Mouse (Mus musculus) gastrocnemius, postnatal 14 days (tissue): ENCODE measurements around the gene Zbtb20. TPM values are rescaled to one million over a fixed set of nuclear protein-coding genes. Genes with fewer than 3 reads are reported as not detected.

Experiments
- DNase-seq: peaks from one replicate; pipeline ENCODE4 v3.0.0; 2021; ENCODE audit warnings: mixed read lengths
- intact Hi-C: fragments of 180-260 bp; cut with DNase I; formaldehyde crosslinking; loops from one replicate; pipeline ENCODE4 v1.15.1; 2025; ENCODE audit warnings: low total_unique reads
- total RNA-seq, 2 experiments: library from RNA; stranded (reverse); gene quantifications; 2 replicates each; pipeline ENCODE4 v1.2.3; 2021

The Zbtb20 gene
- total RNA-seq, 2 experiments from 2014 or later: 103 to 113 TPM

- no peak for DNase-seq
- intact Hi-C loops: no loop called here
These were observed 586.2 kb downstream of the Zbtb20 start for GRCm38 (mm10) chr16:43461745-43462378.

DNA sequence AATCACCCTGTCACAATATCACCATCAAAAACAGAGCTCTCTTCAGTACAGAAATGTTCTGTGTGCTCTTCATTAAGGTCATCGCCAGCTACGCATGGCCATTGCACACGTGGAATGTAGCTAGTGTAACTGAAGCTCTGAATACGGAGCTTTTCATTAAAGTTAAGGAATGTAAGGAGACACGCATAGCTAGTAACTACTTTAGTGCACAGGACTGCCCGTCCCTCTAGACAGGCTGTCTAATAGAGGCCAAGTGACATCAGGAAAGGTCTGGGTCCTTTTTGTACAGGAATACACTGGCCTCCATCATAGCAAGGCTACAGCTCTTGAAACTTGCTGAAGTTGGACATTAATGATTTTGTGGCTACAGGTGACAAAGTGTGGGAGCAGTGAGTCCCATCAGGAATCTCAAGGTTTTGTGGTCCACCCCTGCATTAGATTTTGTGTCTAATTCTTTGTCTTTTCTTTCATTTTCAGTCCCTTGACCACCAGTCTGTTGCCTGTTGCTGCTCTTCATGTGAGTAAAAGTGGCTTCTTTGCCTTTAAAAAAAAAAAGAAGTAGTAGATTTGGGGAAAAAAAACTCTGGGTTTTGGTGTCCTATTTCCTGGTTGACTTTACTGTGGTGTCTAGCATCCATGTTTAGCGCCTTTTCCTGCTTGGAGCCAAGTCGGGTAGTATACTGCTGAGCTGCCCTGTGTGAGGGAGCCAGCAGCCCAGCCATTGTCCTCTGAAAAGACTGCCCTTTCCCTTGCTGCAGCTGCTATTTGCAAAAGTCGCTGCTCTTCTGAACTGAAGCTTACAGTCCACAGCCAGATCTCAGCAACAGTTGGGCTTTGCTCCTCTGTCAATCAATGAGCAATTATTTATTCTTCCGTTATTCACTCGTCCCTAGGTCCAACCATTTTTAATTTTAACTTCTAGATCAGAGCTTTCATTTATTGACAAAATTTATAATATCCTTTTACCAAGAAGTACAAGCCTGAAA is 587.1 kb downstream of the Zbtb20 start:
- intact Hi-C loops: no loop called here
- DNase-seq: peak; percentile 47

DNA sequence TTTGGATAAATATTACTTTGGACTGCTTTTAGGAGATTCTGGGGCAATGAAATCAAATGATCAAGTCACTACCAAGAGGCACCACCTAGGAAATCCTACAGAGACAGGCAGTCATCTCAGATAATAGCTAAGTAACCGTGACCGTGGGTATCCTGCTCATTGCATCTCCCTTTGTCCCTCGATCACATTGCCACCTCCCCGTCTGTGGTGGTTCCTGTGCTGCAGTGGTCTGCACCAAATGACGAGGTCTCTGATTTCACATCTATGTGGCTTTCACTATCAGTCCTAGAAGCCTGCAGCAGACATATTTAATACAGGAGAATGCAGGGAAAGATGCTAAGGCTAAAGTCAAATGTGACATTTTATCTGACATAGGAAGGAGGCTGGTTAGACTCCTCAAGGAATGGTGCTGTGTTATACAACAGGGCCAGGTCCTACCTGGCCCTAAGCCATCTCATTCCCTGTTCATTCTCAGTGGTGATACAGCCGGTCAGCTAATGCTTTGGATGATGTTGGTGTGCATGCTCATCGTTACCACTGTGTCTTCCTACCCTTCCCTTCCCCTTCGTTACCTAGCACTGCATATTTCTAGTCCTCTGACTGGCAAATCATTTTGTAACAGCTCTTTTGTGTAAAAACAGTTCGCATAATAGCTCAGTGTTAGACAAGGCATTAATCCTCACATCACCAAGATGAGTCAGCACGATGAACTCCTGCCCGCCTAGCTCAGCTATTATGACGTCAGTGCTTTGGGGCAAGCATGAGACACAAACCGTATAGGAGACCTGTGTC is 588.2 kb downstream of the Zbtb20 start:
- intact Hi-C loops: no loop called here

DNA sequence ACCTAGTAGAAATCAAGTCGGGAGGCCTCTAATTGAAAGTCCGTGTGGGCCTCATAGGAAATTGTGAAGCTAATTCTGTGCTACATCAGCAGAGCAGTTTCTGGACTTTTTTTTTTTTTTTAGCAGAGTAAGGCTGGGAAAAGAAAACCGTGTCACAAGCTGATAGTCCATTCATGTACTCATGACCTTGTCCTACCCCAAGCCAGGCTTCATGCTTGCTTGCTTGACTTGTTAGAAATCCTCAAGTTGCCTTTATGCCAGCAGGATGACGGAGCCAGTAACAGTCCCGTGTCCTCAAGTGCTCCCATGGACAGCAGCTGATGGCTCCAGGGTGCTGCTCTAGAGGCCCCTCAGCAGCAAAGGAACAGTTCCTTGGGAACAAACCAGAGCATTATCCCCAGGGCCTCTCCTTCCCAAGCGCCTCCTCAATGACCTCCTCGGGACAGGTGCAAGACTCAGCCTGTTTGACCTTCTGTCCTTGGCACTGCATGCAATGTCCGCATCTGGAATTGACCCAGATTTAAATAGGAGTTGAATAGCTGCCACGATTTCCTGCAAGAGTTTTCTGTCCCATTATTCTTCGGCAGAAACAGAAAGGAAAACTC is 588.9 kb downstream of the Zbtb20 start:
- intact Hi-C loops: no loop called here
- peak; percentile 83 for DNase-seq

More for the DNA sequence above, 588.2 kb downstream of the Zbtb20 start:
- peak; percentile 27 for DNase-seq

- intact Hi-C loops: no loop called here
- no peak for DNase-seq
These were observed 589.7 kb downstream of the Zbtb20 start for GRCm38 (mm10) chr16:43465368-43465839.

DNA sequence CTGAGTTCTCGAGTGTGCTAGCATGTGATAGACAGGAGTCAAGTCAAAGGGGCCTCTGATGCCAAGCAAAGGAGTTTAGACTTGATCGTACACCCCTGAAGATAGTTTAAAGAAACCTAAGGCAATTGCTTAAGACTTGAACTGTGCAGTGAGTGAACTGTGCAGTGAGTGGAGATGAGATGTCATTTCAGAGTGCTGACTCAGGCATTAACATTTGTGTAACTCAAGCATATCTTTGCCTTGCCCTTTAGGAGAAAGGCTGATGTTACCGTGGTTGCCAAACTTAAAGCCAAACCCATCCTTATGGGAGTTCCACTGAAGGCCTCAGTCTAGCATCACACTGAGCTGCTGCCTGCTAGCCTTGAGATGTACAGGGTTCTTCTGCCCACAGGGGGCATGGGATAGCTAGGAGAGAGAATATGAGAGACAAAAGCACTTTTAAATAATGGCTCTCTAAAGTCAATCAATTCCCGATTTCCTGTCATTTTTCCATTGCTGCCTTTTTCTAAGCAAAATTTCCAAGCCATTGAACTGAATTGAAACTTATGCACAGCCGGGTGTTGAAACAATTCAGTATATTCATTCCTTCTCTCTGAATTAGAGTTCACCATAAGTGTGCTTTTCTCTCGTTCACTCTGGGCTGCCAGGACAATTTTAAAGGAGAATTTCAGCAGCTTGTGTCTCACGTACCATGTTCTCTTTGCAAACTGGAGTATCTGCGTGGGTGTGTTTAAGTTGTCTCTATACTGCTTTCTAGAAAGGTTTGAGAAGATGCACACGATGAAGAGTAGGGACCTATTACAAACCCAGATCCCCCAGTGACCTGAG is 590.5 kb downstream of the Zbtb20 start:
- DNase-seq: no peak
- intact Hi-C loops: no loop called here

DNA sequence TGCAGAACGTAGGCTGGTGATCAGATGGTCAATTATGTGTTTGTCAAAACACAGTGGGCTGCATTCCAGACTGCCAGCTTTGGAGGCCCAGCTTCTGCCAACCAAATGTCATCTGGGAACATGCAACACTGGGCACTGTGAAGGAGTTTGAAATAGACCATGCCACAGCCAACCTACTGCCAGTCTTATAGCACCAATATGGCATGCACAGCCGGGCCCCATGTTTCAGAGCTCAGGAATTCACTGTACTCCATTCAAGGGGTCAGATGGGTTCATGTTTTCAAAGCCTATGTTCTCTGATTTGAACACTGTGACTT is 591.0 kb downstream of the Zbtb20 start:
- DNase-seq: no peak
- intact Hi-C loops: no loop called here

DNA sequence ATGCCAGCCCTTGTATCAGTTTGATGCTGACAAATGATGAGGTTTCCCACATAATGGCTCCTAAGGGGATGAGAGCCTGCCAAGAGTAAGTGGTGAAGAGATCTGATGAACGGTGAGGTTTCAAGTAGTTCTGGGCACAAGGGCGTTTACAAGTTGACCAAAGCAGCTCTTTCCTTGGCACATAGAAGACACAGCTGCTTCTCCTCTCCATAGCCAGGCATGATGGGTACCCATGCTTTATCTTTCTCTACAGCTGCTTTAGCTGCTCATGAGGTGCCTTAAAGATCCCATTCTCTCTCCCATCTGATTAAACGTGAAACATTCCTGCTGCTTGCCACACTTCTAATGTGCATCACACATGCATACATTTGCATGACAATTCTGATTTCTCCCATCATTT is 595.4 kb downstream of the Zbtb20 start:
- intact Hi-C loops: no loop called here
- no peak for DNase-seq

- intact Hi-C loops: no loop called here
- no peak for DNase-seq
These were observed 599.5 kb downstream of the Zbtb20 start for GRCm38 (mm10) chr16:43474941-43475728.

- intact Hi-C loops: no loop called here
- DNase-seq: no peak
These were observed 601.2 kb downstream of the Zbtb20 start for GRCm38 (mm10) chr16:43476921-43477320.

DNA sequence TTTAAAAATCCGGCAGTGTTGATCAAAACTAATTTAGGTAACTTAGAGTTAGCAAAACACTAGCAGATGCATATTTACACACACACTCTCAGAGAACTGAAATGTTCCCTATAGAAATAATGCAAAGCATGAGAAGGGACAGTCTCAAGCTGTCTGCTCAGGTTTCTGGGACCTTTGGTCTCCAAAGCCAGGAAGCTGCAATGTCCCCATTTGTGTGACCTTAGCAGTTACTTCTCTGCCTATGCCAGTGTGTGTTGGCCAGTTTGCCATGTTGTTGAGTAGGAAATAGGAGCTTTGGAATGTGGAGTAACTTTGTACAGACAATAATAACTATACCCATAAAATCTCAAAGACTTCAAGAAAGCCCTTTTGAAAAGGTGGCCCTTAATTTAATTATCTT is 602.7 kb downstream of the Zbtb20 start:
- DNase-seq: no peak
- intact Hi-C loops: no loop called here

DNA sequence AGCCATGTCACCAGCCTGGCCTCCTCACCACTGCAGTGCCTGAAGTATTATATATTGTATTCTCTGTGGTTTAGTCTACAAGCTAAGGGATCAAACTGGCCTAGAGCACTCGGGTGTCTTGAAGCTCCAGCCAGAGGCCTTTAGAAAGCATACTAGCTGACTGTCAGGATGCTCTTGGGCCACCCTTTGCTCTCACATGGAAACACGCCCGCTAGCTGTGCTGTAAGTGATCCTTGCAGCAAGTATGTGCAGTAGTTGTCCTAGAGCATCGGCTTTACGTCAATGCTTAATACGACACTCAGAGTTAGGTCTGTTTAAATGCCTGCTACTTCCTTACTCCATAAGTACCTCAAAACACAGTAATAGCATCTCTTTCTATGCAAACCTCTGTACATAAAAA is 604.9 kb downstream of the Zbtb20 start:
- intact Hi-C loops: no loop called here
- no peak for DNase-seq

DNA sequence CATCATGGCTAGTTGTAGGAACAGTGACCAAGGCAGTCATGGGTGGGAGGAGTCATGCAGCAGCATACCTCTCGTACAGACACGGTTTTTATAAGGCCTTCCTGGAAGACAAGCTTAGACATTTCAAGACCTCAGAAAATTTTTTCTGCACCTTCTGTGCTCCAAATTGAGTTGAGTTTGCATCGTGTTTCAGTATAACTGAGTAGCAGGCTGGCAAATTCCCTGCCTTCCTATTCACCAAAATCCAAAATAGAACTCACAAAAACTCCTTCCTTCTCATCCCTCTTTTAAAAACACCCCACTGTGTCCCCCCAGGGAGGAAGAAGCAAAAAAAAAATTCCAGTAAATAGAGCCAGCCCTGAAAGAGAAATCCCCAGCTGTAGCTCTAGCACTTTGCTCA is 606.4 kb downstream of the Zbtb20 start:
- no peak for DNase-seq
- intact Hi-C loops: no loop called here

- intact Hi-C loops: no loop called here
- DNase-seq: no peak
These were observed 607.1 kb downstream of the Zbtb20 start for GRCm38 (mm10) chr16:43482738-43483137.

DNA sequence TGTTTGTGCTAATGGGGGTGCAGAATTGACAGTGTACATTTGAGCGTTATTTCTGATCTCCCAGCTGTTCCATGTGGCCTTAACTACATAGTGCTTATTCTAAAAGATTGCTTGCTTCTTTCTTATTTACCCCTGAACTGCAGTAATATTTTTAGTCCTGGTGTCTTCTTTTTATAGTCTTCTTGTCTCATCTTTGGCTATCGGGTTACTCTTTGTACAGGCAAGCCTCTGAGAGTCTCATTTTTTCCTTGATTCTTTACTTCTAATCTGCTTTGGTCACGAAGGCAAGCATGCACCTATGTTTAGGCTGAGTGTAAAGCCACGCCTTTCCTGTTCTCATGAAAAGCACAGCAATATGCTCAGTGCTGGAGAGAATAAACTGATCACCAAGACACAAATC is 608.7 kb downstream of the Zbtb20 start:
- no peak for DNase-seq
- intact Hi-C loops: no loop called here

DNA sequence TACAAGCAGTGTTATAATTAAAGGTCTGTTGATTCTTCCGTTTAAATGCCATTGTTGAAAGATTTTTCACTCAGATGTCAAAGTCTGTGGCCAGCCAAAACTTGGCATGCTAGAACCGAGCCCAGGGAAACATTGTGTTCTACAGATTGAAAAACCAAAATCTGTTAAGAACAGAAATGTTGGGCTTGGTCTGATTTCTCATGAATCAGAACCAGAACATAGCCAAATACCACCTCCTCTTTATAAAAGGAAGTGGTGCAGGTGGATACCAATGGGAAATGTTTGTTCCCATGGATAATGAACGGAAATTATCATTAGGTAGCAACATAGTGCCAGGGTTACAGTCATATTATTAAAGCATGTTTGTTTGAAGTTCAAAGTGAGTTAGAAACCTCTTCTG is 613.7 kb downstream of the Zbtb20 start:
- intact Hi-C loops: no loop called here
- DNase-seq: no peak

DNA sequence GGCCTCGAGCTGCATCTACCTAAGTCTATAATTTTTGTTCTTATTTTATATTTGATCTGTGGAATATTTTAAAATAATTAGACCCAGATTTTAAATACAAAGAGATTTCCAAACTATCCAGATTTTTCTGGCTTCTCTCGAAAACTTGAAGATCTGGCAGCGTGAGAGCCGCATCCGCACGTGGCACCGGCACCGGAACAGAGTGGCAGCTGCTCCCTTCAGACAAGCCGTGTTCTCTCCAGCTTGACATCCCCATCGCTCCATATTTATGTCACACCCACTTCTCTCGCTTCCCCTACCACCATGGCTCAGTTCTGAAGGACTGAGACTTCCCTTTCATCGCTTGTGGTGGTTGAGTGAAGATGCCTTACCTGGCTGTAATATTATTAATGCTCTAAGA is 614.3 kb downstream of the Zbtb20 start:
- intact Hi-C loops: no loop called here
- DNase-seq: no peak

- no peak for DNase-seq
- intact Hi-C loops: no loop called here
These were observed 617.2 kb downstream of the Zbtb20 start for GRCm38 (mm10) chr16:43492863-43493262.
